Mouse (Mus musculus) kidney, postnatal 25 days (tissue): ENCODE measurements at regions not wholly inside any gene's neighbourhood (a gene's known extent, or its start where the extent isn't known, plus 50 kb on each side); places are given as distances from the start of the nearest gene placed in this dataset.

Experiments
- DNase-seq, 2 experiments: peaks; one replicate each; pipeline ENCODE4 v3.0.0; 2021; ENCODE audit warnings: mixed read lengths in 2 of 2

DNA sequence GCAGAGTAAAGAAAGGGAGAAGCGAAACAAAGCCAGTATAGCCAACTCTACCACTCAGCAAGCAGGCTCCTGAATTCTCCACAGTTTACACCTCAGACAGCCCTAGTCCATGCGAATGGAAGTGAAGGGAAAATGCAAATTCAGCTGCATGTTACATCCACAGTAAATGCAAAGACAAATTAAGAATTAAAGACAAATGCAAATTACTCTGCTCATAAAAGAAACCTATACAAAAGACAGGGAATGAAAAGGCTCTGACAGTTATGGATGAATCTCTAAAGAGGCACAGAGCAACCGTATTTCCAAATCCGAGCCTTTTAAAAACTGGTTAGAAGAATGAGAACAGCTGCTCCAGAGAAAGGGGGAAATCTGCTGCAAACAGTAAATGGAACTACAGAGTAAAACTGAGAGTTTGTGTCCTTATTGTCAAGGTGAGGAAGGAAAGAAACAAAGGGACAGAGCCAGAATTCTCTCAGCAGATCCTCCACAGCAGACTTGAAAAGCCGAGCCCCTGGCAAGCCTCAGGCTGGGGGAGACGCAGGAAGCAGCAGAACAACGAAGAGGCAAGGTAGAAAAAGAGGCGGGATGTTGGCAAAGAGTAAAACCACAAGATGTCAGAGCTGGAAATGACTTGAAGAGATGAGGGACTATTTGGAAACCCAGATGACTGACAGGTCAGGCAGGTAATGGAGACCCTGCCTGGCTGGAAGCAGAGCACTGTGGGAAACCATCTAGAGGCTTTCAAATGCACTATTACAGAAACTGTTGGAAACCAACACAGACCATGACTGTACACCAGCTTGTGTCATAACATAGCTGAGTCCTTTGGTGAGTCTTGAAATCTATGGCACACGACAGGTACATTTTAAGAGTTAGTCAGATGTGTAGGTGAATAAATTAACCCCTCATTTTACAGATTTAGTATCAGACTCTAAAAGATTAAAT lies 184.5 kb upstream of the Acvr2a start:
- no peak for DNase-seq

DNA sequence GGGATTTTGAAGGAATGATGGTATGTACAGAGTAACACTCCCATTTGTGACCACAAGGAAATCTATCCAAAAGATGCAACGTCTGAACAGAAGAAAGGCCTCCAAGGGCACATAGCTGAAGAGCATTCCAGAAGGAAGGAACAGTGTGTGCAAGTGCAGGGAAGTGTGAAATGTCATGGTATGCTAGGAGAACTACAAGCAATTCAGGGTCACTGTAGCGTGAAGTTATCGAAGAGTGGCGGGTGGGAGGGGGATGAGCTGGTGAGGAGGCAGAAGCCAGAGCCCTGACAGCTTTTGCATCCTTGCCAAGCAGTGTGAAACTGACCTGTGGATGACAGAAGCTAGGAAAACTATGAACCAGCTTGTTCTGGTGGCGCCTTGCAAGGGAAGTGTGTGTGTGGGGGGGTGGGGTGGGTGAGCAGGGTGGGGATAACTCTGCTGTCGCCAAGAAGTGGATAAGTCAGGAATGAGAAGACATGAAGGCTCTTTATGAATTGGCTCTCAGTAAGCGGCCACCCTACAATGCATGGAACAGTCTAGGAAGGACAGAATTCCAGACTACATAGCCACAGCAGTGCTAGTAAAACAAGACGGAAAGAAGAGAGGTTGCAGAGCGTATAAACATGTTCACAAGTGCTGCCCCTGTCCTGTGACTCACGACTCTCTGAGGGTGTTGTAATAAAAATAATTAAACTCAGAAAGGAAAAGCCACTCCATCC lies 179.3 kb upstream of the Acvr2a start:
- peak; percentile 6 to 49 for DNase-seq

- no peak for DNase-seq
Observed at GRCm38 (mm10) chr2:48636108-48636507, 177.8 kb upstream of the Acvr2a start.

DNA sequence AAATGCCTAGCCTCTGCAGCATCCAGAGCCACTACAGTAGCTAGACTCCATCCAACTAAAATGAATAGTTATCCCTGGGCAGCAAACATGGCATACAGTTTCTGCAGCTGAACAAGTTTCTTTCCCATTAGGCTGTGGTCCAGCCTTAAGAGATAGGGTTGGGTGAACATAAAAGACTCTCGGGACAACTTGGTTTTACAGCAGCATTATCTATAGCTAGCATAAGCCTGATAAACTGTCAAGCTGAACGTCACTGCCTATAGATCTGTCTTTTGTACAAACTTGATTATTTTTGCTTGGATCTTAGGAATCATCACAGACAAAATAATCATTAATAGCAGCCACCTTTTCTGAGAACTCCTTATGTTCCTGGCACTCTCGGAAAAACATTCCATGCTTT lies 169.8 kb upstream of the Acvr2a start:
- no peak for DNase-seq

DNA sequence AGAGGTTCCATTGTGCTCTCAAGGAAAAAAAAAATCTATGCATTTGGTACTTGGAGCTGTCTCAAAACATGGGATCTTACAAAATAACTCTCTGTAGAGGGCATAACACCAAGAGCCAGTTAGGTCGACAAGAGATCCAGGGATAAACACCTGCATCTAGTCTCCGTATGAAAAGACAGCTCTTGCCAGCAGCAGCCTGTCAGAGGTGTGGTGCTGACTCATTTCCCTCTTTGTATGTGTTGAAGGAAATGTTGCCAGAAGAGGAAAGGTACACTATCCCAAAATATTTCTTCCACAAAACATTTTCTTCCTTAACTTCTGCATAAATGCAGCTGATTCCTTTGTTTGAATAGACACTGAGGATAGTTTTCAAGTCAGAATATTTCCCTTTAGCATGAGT lies 163.6 kb upstream of the Acvr2a start:
- DNase-seq, result no peak

DNA sequence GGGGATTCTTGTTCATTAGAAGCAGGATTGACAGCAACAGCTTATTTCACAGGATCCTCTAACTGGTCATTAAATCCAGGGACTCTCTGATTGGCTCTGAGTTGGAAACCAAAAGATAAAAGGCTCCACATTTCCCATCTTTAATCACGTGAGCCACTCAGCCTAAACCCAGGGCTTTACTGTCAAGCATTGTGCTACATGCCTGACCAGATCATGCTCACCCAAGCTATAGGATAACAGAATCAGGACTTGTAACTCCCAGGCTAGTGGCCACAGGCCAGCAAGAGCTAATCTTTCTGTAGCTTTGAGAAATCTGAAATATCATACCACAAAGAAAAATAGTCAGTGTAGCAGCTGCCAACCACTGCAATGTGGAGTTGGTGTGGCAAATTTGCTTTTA lies 152.7 kb upstream of the Acvr2a start:
- no peak for DNase-seq

- no peak for DNase-seq
Observed at GRCm38 (mm10) chr2:48665103-48665502, 148.8 kb upstream of the Acvr2a start.

DNA sequence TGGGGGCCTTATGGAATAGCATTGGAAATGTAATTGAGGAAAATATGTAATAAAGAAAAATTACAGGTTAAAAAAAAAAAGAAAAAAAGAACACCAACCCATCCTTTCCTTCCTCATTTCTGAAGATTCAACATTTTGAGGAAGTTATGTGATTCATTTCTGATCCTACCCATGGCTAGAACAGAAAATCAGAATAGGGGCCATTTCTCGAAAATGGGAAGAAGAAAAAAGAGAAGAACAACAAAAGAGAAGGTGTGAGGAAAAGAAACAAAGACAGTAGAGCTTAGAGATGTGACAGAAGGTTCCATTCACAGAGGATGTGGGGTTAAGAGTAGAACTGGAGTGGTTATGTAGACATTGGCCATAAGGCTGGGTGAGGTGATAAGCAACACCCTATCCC lies 124.8 kb upstream of the Acvr2a start:
- no peak for DNase-seq

GRCm38 (mm10) chr2:48694509-48694908 lies 119.4 kb upstream of the Acvr2a start:
- no peak for DNase-seq

- peak in 1 of 2 experiments; percentile 53 for DNase-seq
Observed at GRCm38 (mm10) chr2:48700886-48701285, 113.0 kb upstream of the Acvr2a start.

- DNase-seq, result no peak
Observed at GRCm38 (mm10) chr2:48705103-48705804, 108.7 kb upstream of the Acvr2a start.

- DNase-seq, result no peak
Observed at GRCm38 (mm10) chr2:48705805-48706150, 108.1 kb upstream of the Acvr2a start.

DNA sequence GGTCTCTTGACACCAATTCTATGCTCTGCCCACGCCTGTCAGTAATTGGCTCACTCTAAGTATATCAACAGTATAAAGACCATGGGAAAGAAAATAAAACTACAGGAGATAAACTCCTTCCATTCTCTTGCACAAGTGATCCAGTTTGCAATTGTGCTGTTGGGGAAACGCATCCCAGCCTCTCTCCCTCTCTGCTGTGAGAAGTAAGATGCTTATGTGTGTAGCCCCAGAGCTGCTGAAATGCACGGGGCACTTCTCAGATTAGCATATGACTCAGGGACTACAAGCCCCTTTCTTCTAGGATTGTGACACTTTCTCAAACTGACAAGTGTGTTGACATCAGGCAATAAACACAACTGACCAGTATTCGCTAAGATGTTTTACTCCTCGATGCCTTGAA lies 107.7 kb upstream of the Acvr2a start:
- no peak for DNase-seq

GRCm38 (mm10) chr2:48716206-48716605 lies 97.7 kb upstream of the Acvr2a start:
- DNase-seq, result no peak

GRCm38 (mm10) chr2:48717770-48718169 lies 96.1 kb upstream of the Acvr2a start:
- no peak for DNase-seq

DNA sequence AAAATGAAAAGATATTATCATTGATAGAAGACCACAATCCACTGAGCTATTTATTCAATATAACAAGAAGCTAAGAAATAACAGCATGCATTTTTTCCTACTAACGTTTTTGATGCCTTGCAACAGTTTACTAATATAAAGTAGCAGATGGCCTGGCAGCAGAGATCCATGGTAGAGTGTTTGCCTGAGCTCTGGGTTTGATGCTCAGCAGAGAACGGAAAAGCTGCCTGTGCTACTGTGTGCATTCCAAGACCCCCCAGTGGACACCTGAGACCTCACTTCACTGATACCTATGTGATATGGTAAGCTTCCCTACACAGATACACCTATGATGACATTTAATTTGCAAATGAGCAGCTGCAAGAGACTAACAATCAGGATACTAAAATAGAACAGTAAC lies 95.6 kb upstream of the Acvr2a start:
- no peak for DNase-seq

DNA sequence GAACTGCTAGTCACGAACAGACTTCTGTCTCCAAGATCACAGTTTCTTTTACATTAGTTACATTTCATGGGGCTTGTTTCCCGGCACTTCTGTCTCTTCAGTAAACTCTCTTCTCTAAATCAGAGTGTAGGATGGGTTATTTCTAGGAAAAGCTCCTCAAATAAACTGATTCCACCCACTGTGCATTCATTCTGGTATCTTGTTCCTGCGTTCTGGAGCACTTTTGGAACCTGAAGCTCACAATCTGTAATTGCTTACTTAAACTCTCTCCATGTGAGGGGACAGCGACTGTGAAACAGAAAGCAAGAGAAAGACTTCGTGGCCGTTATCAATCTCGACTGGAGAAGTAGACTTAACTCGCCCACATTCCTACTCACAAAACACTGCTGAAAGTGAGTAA lies 83.1 kb upstream of the Acvr2a start:
- no peak for DNase-seq

DNA sequence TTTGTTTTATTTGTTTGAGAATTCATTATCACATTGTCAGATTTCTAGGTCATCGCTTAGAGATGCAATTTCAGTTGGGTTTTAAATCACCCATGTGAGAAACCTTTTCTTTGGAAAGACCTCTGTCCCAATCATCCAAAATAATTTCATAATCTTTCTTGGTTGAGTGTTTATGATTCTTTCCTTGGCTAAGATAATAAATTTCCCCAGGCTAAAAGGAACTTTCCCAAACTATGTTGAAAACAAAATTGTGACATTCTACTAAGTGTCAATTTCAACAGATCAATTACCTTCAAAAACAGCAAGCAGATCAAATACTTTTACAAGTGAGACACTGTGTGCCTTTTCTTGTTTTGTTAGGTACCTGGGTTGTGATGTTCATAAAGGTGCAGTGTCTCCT lies 80.0 kb upstream of the Acvr2a start:
- DNase-seq, result no peak

- DNase-seq, result peak; percentile 22 to 43
Observed at GRCm38 (mm10) chr2:48734521-48734920, 79.4 kb upstream of the Acvr2a start.

DNA sequence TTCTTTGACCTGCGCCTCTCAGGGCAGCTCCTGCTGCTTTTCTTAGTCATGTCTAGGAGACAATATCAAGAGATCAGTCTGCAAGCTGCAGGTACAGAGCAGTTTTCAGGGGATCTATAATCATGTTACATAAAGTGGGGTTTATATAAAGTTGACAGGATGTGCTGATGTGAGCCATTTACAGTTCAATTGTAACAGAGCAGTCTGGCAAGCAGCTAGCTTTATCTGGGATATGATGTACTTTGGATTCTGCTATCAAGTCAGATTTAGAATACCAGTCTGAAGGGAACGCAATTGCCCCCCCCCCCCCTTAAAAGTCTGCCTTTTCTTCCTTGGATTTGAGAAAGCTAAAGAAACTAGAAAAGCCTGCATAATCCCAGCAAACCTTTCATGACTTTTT lies 77.6 kb upstream of the Acvr2a start:
- DNase-seq, result no peak
